Mouse (Mus musculus) cerebellum, postnatal 10 days (tissue): ENCODE data around the gene Dusp27.

ENCODE experiments used
- DNase-seq, 2 experiments: peaks; one replicate each; pipeline ENCODE4 v3.0.0; 2021; ENCODE audit warnings: mixed read lengths in 2 of 2

The Dusp27 gene

GRCm38 (mm10) chr1:166127719-166128118, at the start of gene Dusp27:
TSS of gene Dusp27 (minus strand) at chr1:166127922.
- DNase-seq = no peak

GRCm38 (mm10) chr1:166173621-166174020, 45.9 kb upstream of the Dusp27 start:
- no peak for DNase-seq

DNA sequence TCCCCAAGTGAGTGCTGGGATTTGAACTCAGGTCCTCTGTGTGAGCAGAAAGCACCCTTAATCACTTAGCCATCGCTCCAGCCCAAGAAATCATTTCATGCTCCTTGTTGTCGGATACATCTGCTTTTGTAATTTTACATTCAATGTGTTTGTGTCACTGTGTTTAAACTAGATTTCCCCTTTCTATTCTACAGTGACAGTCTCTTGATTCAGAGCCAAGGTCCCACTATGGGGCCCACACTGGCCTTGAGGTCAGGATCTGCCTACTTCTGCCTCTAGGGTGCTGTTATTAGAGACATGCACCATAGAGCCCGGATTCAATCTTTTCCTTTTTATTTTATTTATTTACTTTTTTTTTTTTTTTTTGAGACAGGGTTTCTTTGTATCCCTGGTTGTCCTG, 45.3 kb upstream of the Dusp27 start:
- no peak for DNase-seq

GRCm38 (mm10) chr1:166170852-166171251, 43.1 kb upstream of the Dusp27 start:
- no peak for DNase-seq

DNA sequence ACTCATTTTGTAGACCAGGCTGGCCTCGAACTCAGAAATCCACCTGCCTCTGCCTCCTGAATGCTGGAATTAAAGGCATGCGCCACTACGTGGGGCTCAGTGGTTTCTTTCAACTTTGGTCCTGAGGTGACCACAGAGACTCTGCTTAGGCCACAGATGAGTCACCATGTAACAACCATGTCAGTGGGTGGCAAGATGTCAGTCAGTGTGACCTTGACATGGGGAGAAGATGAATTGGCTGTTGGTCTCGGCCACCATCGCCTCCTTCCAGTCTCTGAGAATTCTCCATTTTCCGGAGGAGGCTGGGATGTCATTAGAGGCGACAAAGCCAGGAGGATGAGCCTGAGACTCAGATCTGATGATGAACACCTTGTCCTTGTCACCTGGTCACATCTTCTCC, 42.0 kb upstream of the Dusp27 start:
- DNase-seq = no peak

GRCm38 (mm10) chr1:166168017-166168416, 40.3 kb upstream of the Dusp27 start:
- no peak for DNase-seq

GRCm38 (mm10) chr1:166167405-166167804, 39.7 kb upstream of the Dusp27 start:
- no peak for DNase-seq

DNA sequence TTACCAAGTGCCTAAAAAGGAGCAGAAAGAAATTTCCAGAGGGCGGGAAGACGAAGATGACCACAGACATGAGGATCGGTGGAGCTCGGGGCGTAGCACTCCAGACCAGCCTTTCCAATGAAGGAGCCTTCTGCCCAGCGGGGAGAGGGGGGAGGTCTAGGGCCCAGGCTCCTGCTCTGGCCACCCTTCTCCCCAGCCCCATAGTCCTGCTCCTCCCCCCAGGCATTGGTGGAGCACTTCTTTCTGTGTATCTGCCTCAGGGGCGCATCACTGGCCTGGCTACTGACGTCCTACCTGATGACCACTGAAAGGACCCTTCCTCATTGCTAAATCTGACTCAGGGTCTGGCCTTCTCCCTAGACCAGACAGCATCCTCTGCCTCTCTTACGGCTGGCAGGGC, 37.4 kb upstream of the Dusp27 start:
- no peak for DNase-seq

- no peak for DNase-seq
These were observed 36.9 kb upstream of the Dusp27 start for GRCm38 (mm10) chr1:166164580-166164979.

DNA sequence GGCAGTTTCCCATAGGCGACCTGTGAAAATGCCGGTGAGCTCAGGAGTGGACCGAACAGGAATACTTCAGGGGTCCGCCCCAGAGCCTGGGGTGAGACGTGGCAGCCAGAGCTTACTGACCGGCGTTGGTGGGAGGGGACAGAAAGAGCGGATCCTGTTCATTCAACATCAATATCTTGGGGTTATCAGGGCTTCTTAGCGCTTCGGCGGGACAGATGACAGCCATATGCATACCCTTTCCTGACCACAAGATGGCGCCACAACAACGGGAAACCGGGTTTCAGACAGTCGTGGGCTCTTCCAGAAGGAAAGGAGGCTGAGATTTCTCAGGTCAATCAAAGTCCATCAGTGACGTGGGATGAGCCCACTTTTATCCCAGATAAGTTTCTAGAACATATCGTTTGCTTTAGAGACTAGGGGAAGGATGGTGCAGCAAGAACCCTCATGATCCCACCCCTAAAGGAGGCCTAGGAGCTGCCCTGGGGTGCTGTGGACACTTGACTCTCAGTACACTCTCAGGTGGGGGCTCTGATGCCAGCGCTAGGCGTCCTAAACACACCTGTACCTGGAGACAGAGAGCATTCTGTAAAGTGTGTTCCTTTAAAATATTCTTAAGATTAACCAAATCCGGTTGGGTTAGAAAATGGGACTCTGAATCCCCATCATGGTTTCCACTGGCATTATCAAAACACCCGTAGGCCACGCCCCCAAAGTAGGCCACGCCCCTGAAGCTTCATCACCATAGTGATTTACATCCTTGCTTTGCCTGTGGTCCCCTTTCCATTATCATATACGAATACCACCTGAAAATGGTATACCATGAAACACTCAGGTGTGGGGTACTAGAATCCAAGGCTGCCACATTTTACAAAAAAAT, 33.1 kb upstream of the Dusp27 start:
- peak; percentile 90 to 94 for DNase-seq

GRCm38 (mm10) chr1:166160111-166160510, 32.4 kb upstream of the Dusp27 start:
- no peak for DNase-seq

GRCm38 (mm10) chr1:166158664-166159063, 30.9 kb upstream of the Dusp27 start:
- DNase-seq = no peak

- DNase-seq = peak in 1 of 2 experiments; percentile 0
These were observed 30.0 kb upstream of the Dusp27 start for GRCm38 (mm10) chr1:166157712-166158111.

GRCm38 (mm10) chr1:166155113-166155494, 27.4 kb upstream of the Dusp27 start:
- peak in 1 of 2 experiments; percentile 2 for DNase-seq

DNA sequence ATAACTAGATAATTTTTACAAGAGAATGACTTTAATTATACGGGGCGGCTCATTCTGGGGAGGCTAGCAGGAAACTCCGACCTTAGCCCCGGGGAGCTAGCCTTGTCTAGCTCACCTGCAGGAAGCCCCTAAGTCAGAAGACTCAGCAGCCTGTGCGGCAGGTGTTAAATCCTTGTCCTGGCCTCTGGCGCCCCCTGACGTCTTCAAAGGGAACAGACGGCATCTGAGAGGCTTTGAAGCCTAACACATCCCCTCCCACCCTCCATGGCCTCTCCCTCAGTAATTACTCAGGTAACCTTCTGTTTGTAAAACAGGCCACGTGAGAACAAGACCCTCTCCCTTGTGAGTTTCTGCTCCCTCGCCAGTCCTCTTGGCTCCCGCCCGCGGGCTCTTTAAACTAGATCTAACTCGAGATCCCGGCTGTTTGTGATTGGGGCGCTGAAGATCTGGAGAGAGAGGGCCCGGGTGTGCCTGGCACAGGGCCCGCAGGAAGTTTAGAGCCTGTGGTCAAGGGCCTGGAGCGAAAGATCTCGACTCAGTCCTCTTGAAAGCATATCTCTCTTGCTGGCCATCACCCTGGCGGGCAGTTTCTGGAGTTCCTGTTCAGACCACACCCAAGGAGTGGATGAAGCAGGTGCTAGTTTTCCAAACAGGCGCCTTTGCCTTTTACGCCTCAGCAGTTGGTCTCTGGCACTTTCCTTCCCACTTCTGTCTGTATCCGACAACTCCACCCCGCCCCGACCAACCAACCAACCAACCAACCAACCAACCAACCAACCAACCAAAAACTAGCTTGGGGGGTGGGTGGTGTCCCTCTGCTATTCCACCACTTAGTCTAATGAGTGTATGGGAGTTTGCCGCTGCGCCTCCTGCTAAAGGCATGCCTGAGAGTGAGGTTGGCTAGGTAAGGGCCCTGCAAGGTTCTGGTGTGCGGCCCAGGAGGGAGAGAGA, 26.7 kb upstream of the Dusp27 start:
- DNase-seq = peak; percentile 90 to 91

- peak; percentile 96 to 99 for DNase-seq
These were observed 25.8 kb upstream of the Dusp27 start for GRCm38 (mm10) chr1:166153351-166154120.

DNA sequence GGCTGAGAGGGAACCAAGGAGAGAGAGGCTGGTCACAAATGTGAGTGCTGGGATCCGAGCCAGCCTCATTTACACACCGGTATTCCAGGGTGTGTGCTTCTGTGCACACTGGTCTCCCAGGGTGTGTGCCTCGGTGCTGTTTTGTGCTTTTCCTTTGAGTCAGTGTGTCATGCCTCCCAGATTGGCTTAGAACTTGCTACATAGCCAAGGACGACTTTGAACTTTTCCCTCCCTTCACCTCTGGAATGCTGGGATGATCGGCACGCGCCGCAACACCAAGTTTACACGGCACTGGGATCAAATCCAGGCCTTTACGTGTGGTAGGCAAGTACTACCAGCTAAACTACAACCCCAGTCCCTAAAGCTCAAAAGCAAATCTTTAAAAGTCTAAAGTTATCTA, 24.3 kb upstream of the Dusp27 start:
- DNase-seq = peak in 1 of 2 experiments; percentile 1

GRCm38 (mm10) chr1:166151341-166151740, 23.6 kb upstream of the Dusp27 start:
- DNase-seq = peak in 1 of 2 experiments; percentile 10

- no peak for DNase-seq
These were observed 22.3 kb upstream of the Dusp27 start for GRCm38 (mm10) chr1:166150035-166150434.

DNA sequence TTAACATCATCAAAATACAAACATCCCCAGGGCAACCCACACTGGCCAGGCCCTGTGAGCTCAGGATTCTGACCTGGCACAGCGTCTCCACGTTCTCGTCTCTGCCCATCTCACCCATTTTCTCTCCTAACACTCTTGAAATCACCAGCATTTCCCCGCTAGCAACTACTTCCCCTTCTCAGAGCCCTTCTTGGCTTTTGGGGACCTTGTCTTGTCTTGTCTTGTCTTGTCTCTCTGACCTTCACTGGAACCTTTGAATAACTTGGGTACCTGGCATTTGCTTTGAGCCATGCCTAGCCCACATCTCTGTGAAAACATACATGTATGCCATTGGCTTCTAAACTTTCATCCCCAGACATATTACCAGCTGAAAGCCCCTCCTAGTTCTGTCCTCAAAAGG, 21.7 kb upstream of the Dusp27 start:
- DNase-seq = no peak

DNA sequence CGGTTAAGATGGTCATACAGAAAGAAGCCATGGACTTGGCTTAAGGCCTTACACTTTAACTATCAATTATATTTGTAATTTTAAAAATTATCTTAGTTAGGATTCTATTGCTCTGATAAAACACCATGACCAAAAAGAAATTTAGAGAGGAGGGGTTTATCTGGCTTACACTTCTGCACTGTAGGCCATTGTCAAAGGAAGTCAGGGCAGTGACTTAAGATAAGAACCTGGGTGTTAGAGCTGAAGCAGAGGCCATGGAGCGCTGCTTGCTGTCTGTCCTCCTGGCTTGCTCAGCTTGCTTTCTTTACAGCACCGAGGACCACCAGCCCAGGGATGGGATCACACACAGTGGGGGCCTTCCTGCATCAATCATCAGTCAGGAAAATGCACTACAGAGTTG, 19.9 kb upstream of the Dusp27 start:
- DNase-seq = peak in 1 of 2 experiments; percentile 0

DNA sequence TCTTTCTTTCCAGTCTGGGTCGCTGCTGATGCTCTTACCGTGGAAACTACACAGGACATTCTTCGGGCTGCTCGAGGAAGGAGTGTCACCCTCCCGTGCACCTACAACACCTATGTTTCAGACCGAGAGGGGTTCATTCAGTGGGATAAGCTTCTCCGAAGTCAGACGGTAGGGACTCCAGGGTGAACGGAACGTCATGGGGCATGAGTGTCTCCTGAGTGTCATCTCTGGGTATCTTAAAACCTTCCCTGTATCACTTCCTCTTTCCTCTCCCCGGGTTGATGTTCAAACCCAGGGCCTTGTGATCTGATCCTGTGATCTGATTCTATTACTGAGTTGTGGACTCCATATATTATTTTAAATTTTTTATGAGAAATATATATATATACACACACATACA, 18.9 kb upstream of the Dusp27 start:
- DNase-seq = no peak

DNA sequence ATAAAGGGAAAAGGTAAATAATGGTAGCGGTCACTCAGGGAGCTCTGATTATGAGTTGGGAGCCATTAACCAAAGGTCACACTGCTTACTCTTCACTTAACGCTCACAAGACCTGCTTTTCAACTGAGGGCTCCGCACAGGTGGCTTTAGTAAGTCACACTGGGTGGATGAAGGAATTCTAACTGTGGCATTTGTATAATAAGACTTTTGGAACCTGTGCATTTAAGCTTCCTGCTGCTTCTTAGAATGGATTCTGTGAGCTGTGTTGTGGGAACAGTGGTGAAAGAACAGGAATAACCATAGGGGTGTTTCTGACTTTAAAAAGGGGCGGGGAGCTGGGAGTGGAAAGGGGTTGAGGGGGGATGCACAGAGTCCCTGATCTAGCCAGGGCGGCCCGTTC, 14.6 kb upstream of the Dusp27 start:
- no peak for DNase-seq
